In the genomic region with DNA sequence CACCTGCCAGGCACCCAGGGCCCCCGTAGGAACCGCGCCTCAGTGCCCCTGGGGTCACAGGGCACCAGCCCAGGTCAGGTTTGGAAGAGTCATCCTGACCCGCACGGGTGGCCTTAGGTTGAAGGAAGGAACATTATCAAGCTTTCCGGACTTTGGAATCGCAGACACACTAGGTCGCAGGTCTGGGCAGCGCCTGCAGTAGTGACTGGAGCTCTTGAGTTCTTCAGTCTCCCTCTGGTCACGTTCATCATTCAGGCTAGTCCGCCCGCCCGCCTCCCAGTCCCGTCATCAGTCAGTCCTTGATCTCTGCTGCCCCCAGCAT, we compare ENCODE assay signal across 8 mouse cellular contexts. TPM values are rescaled to one million over a fixed set of nuclear protein-coding genes. Genes with fewer than 3 reads are reported as not detected.
DNase-seq lines count a peak whose midpoint lies in the region; ATAC-seq lines count a peak whose summit lies in the region.

No protein-coding gene starts in this region.

- H3K36me3 ChIP-seq in erythroblast, embryonic 14.5 days (ENCODE audit: control insufficient read depth): no peaks in the 10 kb centered on the region
- no peaks in the 10 kb centered on the region for H3K36me3 ChIP-seq in hindbrain, embryonic 10.5 days
- no peaks in the 10 kb centered on the region for H3K36me3 ChIP-seq in liver, embryonic 12.5 days

- WGBS in hindbrain, embryonic 10.5 days: 11% methylated on average over 14 of the region's 14 CpGs
- WGBS in liver, embryonic 12.5 days (ENCODE audit: insufficient replicate concordance): 10% methylated on average over 14 of the region's 14 CpGs

- H3K27me3 ChIP-seq in erythroblast, embryonic 14.5 days (ENCODE audit: control insufficient read depth): peaks cover 49% of the 10 kb centered on the region
- peaks cover 42% of the 10 kb centered on the region for H3K27me3 ChIP-seq in hindbrain, embryonic 10.5 days (ENCODE audit: insufficient read depth, poor library complexity, severe bottlenecking)
- H3K27me3 ChIP-seq in liver, embryonic 12.5 days (replicated peaks): peaks cover 82% of the 10 kb centered on the region

- peaks cover 3% of the 10 kb centered on the region for H3K4me1 ChIP-seq in erythroblast, embryonic 14.5 days (ENCODE audit: control insufficient read depth)
- peaks cover 51% of the 10 kb centered on the region for H3K4me1 ChIP-seq in hindbrain, embryonic 10.5 days (replicated peaks)
- peaks cover 31% of the 10 kb centered on the region for H3K4me1 ChIP-seq in liver, embryonic 12.5 days

- H3K9me3 ChIP-seq in erythroblast, embryonic 14.5 days (ENCODE audit: control insufficient read depth, low read length): no peaks in the 10 kb centered on the region
- no peaks in the 10 kb centered on the region for H3K9me3 ChIP-seq in hindbrain, embryonic 10.5 days
- H3K9me3 ChIP-seq in liver, embryonic 12.5 days (replicated peaks): no peaks in the 10 kb centered on the region

- intact Hi-C loops in left cerebral cortex, postnatal 36 days (cut with DNase I): no loop called here

- H3K9ac ChIP-seq in liver, embryonic 12.5 days: peak overlapping the region; percentile 2; the same call in 1 of the 2 replicates

- H3K4me3 ChIP-seq in erythroblast, embryonic 14.5 days (replicated peaks): peak overlapping the region; percentile 24
- H3K4me3 ChIP-seq in hindbrain, embryonic 10.5 days: peak overlapping the region; percentile 46
- peak overlapping the region; percentile 38 for H3K4me3 ChIP-seq in liver, embryonic 12.5 days

- ATAC-seq in erythroblast, adult 5-6 weeks (replicated peaks; ENCODE audit: low FRiP score, poor library complexity, severe bottlenecking): no peak
- ATAC-seq in liver, embryonic 12.5 days: no peak
- no peak for ATAC-seq in erythroid progenitor cell, adult 5-6 weeks (replicated peaks; ENCODE audit: low FRiP score, poor library complexity, severe bottlenecking)

- DNase-seq in ES-CJ7 (ENCODE audit: low read depth, low spot score): peak; percentile 24
- DNase-seq in hindbrain, embryonic 10.5 days (ENCODE audit: low spot score): no peak
- DNase-seq in testis, postnatal 10 days (ENCODE audit: low spot score): peak; percentile 46
- no peak for DNase-seq in left cerebral cortex, postnatal 36 days (ENCODE audit: low spot score in 2 of 2)

- H3K27ac ChIP-seq in hindbrain, embryonic 10.5 days: peak overlapping the region; percentile 41; the same call in 1 of the 2 replicates
- H3K27ac ChIP-seq in liver, embryonic 12.5 days: no peak overlapping the region

- peak overlapping the region; percentile 58 for H3K4me2 ChIP-seq in liver, embryonic 12.5 days

RNA-seq across cellular contexts. Expression of gene Papln, which starts 0.6 kb away (rescaled TPM):
- not detected in 2 replicates for polyA plus RNA-seq in erythroblast, embryonic 14.5 days (2012)
- not detected in 2 replicates for total RNA-seq in erythroblast, adult 5-6 weeks (2015; ENCODE audit: low replicate concordance)
- not detected in 2 replicates for total RNA-seq in erythroblast, adult 5-6 weeks (2017; ENCODE audit: low replicate concordance)
- polyA plus RNA-seq in hindbrain, embryonic 10.5 days (2016; fragmentation: Nextera tagmentation; extraction: Ambion mirVana): 0.04 and 0.14 TPM in 2 replicates
- polyA plus RNA-seq in liver, embryonic 12.5 days (2016; fragmentation: Nextera tagmentation; extraction: Ambion mirVana): 0.61 and 0.70 TPM in 2 replicates
- total RNA-seq in erythroid progenitor cell, adult 5-6 weeks (2015; ENCODE audit: low replicate concordance): not detected in 2 replicates
- total RNA-seq in erythroid progenitor cell, adult 5-6 weeks (2017; ENCODE audit: low replicate concordance): not detected in 2 replicates
- total RNA-seq in left cerebral cortex, postnatal 36 days (2021): 10 to 100 TPM in 1 of 2 experiments, 1 to 10 TPM in 1; 7.4 to 11.5 TPM

Comparison
In these comparisons a context has a peak if more than half of its experiments do, and no peak if none do; other contexts are left out.
1. DNase-seq: peak in ES-CJ7 (single experiment) and testis, postnatal 10 days (single experiment); none in hindbrain, embryonic 10.5 days (single experiment) and left cerebral cortex, postnatal 36 days (0 of 2).
2. RNA of gene Papln, which starts 0.6 kb away (total RNA-seq): 7.4 to 11.5 TPM in left cerebral cortex, postnatal 36 days; not detected in erythroblast, adult 5-6 weeks and not detected in erythroid progenitor cell, adult 5-6 weeks; every median in the first group is over 4 times any median in the second.
3. Peak in every context shown above with its lines, with median percentiles within 50 percentile points of each other: H3K4me3 ChIP-seq.